Mouse (Mus musculus) 416B (cell line): Measurements from ENCODE around the gene Epha4.
A peak's percentile ranks its signal among the peaks of the same experiment; 100 is the strongest.

Source experiments
- DNase-seq: peaks from one replicate; pipeline ENCODE4 v3.0.0; 2011; ENCODE audit warnings: low read depth

The Epha4 gene

GRCm38 (mm10) chr1:77514963-77515650 is at the start of gene Epha4:
TSS of gene Epha4 (minus strand) at chr1:77515088.
- no peak for DNase-seq

- no peak for DNase-seq
Measured at GRCm38 (mm10) chr1:77556199-77556598, 41.3 kb upstream of the Epha4 start.

- DNase-seq, result no peak
Measured at GRCm38 (mm10) chr1:77551927-77552326, 37.0 kb upstream of the Epha4 start.

GRCm38 (mm10) chr1:77545722-77546121 is 30.8 kb upstream of the Epha4 start:
- DNase-seq, result no peak

- no peak for DNase-seq
Measured at GRCm38 (mm10) chr1:77545035-77545434, 30.1 kb upstream of the Epha4 start.

- DNase-seq, result no peak
Measured at GRCm38 (mm10) chr1:77544279-77544678, 29.4 kb upstream of the Epha4 start.

- no peak for DNase-seq
Measured at GRCm38 (mm10) chr1:77539945-77540344, 25.1 kb upstream of the Epha4 start.

GRCm38 (mm10) chr1:77538559-77538958 is 23.7 kb upstream of the Epha4 start:
- no peak for DNase-seq

- no peak for DNase-seq
Measured at GRCm38 (mm10) chr1:77535905-77536304, 21.0 kb upstream of the Epha4 start.

GRCm38 (mm10) chr1:77532576-77533183 is 17.8 kb upstream of the Epha4 start:
- DNase-seq, result no peak

- no peak for DNase-seq
Measured at GRCm38 (mm10) chr1:77531934-77532575, 17.2 kb upstream of the Epha4 start.

GRCm38 (mm10) chr1:77525082-77525481 is 10.2 kb upstream of the Epha4 start:
- DNase-seq, result no peak

- no peak for DNase-seq
Measured at GRCm38 (mm10) chr1:77523354-77523753, 8.5 kb upstream of the Epha4 start.

- DNase-seq, result no peak
Measured at GRCm38 (mm10) chr1:77521640-77522539, 7.0 kb upstream of the Epha4 start.

- no peak for DNase-seq
Measured at GRCm38 (mm10) chr1:77518715-77519114, 3.8 kb upstream of the Epha4 start.

- peak; percentile 28 for DNase-seq
Measured at GRCm38 (mm10) chr1:77516203-77516991, 1.5 kb upstream of the Epha4 start.

GRCm38 (mm10) chr1:77515651-77515981 is 728 bp upstream of the Epha4 start:
- DNase-seq, result no peak

- DNase-seq, result no peak
Measured at GRCm38 (mm10) chr1:77514325-77514962, 444 bp downstream of the Epha4 start.

GRCm38 (mm10) chr1:77513959-77514324 is 946 bp downstream of the Epha4 start:
- DNase-seq, result no peak

GRCm38 (mm10) chr1:77513411-77513941 is 1.4 kb downstream of the Epha4 start:
- no peak for DNase-seq
